Mouse (Mus musculus) right cerebral cortex, postnatal 4 days (tissue): ENCODE data around the gene Zfp385b.
A peak's percentile ranks its signal among the peaks of the same experiment; 100 is the strongest.
"Not testable (repeated sequence)": the region's sequence is repeated elsewhere in the genome, so short reads cannot be mapped to it uniquely, and the experiment has no call there.

Experiments used
- DNase-seq: peaks from one replicate; pipeline ENCODE4 v3.0.0-alpha.2; 2022

Gene Zfp385b

GRCm38 (mm10) chr2:77454341-77454937 lies 365.0 kb downstream of the Zfp385b start:
- no peak for DNase-seq

- DNase-seq, result no peak
These were observed 365.7 kb downstream of the Zfp385b start for GRCm38 (mm10) chr2:77453786-77454185.

GRCm38 (mm10) chr2:77450017-77450416 lies 369.4 kb downstream of the Zfp385b start:
- not testable (repeated sequence) for DNase-seq

GRCm38 (mm10) chr2:77448951-77449480 lies 370.4 kb downstream of the Zfp385b start:
- DNase-seq, result no peak

- DNase-seq, result no peak
These were observed 375.2 kb downstream of the Zfp385b start for GRCm38 (mm10) chr2:77444282-77444681.

- DNase-seq, result no peak
These were observed 378.8 kb downstream of the Zfp385b start for GRCm38 (mm10) chr2:77440591-77440990.

GRCm38 (mm10) chr2:77436241-77436759 lies 383.1 kb downstream of the Zfp385b start:
- DNase-seq, result no peak

GRCm38 (mm10) chr2:77419476-77419875 lies 400.0 kb downstream of the Zfp385b start:
- no peak for DNase-seq

GRCm38 (mm10) chr2:77418078-77418477 lies 401.4 kb downstream of the Zfp385b start:
- no peak for DNase-seq

- no peak for DNase-seq
These were observed 407.3 kb downstream of the Zfp385b start for GRCm38 (mm10) chr2:77412171-77412570.

- no peak for DNase-seq
These were observed 407.8 kb downstream of the Zfp385b start for GRCm38 (mm10) chr2:77411612-77412011.

GRCm38 (mm10) chr2:77409521-77410135 lies 409.8 kb downstream of the Zfp385b start:
- no peak for DNase-seq

GRCm38 (mm10) chr2:77408972-77409371 lies 410.5 kb downstream of the Zfp385b start:
- no peak for DNase-seq

GRCm38 (mm10) chr2:77402329-77402728 lies 417.1 kb downstream of the Zfp385b start:
- no peak for DNase-seq

- DNase-seq, result peak; percentile 25
These were observed 417.8 kb downstream of the Zfp385b start for GRCm38 (mm10) chr2:77401438-77402235.

GRCm38 (mm10) chr2:77393881-77394280 lies 425.6 kb downstream of the Zfp385b start:
- no peak for DNase-seq

GRCm38 (mm10) chr2:77388186-77388585 lies 431.3 kb downstream of the Zfp385b start:
- no peak for DNase-seq

GRCm38 (mm10) chr2:77386515-77386914 lies 432.9 kb downstream of the Zfp385b start:
- peak; percentile 65 for DNase-seq

GRCm38 (mm10) chr2:77382766-77383165 lies 436.7 kb downstream of the Zfp385b start:
- DNase-seq, result no peak

GRCm38 (mm10) chr2:77379907-77380306 lies 439.5 kb downstream of the Zfp385b start:
- no peak for DNase-seq

GRCm38 (mm10) chr2:77379332-77379731 lies 440.1 kb downstream of the Zfp385b start:
- no peak for DNase-seq

GRCm38 (mm10) chr2:77376823-77377222 lies 442.6 kb downstream of the Zfp385b start:
- no peak for DNase-seq

- DNase-seq, result no peak
These were observed 444.3 kb downstream of the Zfp385b start for GRCm38 (mm10) chr2:77375155-77375554.
